Mouse (Mus musculus) CD4-positive, CD25-positive, alpha-beta regulatory T cell, adult 4 months (primary cell): Measurements from ENCODE around the gene Caps2. TPM values are rescaled to one million over a fixed set of nuclear protein-coding genes. Genes with fewer than 3 reads are reported as not detected.
"Not testable (repeated sequence)": the region's sequence is repeated elsewhere in the genome, so short reads cannot be mapped to it uniquely, and the experiment has no call there.

Experiments used
- ATAC-seq: one replicate; pipeline ENCODE4 v1.8.0; 2017
- polyA plus RNA-seq, 2 experiments: library from polyadenylated mRNA; unstranded; fragments of 100-300 nt; shearing (Covaris generic); gene quantifications; one replicate each; pipeline ENCODE4 v1.2.1; 2017

The Caps2 gene
- not detected for polyA plus RNA-seq

GRCm38 (mm10) chr10:112163168-112163766 lies at the start of gene Caps2:
Gene Caps2, plus strand, starts transcription at chr10:112163621.
- ATAC-seq, result no peak

DNA sequence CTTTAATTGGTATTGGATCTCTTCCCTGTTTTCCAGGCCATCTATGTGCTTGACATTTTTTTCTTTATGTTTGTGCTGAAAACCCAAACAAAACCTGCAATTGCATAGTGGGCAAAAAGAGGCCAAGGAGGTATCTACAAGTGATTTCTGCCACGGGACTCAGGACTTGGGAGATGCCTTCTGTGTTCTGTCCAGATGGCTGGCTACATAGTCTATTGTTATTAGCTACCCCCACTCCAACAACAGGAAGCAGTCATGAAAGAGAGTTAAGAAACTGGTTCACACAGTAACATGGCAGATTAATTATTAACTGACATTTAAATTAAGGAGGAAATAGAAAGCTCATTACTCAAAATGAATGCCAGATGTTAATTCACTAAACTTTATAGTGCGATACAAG lies 38.3 kb upstream of the Caps2 start:
- not testable (repeated sequence) for ATAC-seq

GRCm38 (mm10) chr10:112127682-112128230 lies 35.7 kb upstream of the Caps2 start:
- not testable (repeated sequence) for ATAC-seq

- ATAC-seq, result no peak
Measured at GRCm38 (mm10) chr10:112132194-112132593, 31.2 kb upstream of the Caps2 start.

DNA sequence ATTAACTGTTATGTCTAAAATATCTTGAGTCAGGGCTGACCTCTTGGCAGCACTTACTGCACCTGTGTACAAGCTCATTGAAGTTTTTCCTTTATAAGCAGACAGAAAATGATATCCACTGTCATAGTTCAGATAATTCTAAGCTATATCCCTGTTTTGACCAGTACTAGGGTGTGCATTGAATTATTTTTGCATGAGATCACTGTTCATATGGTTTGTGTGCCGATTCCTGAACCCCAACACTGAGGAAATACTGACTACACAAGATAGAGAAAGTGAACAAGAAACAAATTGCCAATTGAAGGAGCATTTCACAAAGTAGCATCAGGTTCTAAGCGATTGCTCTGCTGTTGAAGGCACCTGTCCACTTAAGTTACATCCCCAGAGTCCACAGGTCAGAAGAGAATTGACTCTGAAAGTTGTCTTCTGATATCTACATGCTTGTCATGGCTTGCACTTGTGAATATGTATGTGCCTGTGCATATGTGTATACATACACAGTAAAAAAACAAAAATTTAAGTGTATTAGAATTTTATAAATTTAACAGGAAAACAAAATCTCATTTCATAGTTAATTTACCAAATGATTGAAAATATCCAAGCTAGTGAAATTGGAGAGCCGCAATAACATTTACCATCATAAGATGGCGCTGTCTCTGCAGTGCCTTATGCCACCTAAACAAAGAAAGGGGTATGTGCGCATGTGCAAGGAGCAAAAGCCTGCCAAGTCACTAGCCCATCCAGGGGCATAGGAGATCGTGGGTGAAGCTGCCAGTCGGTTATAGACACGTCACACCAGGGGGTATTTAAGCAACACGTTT lies 25.2 kb upstream of the Caps2 start:
- no peak for ATAC-seq

GRCm38 (mm10) chr10:112138871-112139430 lies 24.5 kb upstream of the Caps2 start:
- ATAC-seq, result no peak

DNA sequence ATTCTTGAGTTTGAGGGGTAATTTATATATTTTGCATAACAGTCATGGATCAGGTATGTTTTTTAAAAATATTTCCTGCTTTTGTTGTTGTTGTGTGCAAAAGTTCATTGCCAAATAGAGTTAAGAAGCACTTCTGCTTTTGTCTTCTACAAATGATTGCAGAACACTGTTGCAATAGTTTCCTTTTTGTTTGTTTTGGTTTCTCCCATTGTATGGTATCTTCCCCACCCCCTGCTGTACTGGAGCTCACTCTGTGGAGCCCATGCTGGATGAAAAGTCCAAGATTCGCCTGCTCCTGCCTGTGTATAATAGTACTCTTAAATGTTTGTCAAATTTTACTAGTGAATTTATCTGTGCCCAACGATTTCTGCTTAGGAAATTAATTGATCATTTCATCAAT lies 23.6 kb upstream of the Caps2 start:
- ATAC-seq, result no peak

- peak; percentile 45 for ATAC-seq
Measured at GRCm38 (mm10) chr10:112159882-112160560, 3.4 kb upstream of the Caps2 start, which contains the start of gene Glipr1l3. Gene Glipr1l3, minus strand, starts transcription at chr10:112160327.

DNA sequence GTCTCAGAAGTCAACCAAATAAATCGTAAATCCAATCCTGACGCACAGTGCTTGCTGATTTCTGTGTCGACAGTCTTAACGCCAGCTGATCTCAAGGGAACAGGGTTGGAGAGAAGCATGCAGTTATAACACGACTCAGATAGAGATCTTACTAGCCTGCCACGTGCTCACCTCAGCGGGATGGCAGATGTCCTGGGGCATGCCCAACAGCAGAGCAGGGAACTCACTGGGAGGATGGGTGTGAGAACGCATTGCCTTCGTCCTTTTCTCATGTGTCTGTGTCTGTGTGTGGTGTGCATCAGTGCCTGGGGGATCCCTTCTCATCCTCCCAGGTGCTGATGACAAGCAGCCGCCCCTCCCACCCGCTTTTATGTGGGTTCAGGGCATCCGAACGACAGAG lies 13.6 kb downstream of the Caps2 start:
- not testable (repeated sequence) for ATAC-seq

- not testable (repeated sequence) for ATAC-seq
Measured at GRCm38 (mm10) chr10:112193919-112194318, 30.5 kb downstream of the Caps2 start.

- ATAC-seq, result no peak
Measured at GRCm38 (mm10) chr10:112203463-112203862, 40.0 kb downstream of the Caps2 start.

GRCm38 (mm10) chr10:112227073-112227472 lies 63.7 kb downstream of the Caps2 start:
- ATAC-seq, result no peak

DNA sequence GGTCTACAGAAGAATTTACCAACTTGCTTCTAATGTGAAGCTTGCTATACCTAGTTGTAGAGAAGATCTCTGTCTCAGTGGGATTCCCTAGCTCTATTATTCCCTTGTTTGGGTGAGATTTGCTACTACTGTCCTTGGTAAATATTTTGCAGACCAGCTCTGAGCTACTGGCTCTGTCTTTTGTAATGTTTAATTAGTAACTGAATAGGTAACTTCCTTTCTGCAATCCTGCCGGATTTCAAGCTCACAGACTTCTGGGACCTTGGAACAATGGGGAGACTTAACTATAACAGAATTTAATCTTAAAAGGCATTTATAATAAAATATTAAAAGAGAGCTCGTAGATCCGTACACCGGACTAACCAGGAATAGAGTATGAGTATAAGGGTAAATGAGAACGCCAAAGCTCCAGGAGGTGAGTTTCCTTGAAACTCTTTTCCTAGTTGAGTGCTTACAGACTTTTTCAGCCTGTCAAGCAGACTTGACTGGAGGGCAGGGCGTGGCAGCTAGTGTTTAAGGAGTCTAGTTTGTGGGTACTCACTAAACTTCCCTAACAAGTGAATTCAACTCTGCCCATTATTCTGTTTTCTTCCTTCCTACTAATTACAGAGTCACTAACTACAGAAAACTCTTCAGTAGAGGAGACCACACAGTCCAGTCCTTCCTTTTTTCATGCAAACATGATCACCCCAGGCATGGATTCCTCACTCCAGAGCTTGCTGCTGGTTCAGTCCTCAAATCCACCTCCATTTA lies 65.8 kb downstream of the Caps2 start:
- ATAC-seq, result not testable (repeated sequence)

GRCm38 (mm10) chr10:112232733-112233132 lies 69.3 kb downstream of the Caps2 start:
- not testable (repeated sequence) for ATAC-seq

DNA sequence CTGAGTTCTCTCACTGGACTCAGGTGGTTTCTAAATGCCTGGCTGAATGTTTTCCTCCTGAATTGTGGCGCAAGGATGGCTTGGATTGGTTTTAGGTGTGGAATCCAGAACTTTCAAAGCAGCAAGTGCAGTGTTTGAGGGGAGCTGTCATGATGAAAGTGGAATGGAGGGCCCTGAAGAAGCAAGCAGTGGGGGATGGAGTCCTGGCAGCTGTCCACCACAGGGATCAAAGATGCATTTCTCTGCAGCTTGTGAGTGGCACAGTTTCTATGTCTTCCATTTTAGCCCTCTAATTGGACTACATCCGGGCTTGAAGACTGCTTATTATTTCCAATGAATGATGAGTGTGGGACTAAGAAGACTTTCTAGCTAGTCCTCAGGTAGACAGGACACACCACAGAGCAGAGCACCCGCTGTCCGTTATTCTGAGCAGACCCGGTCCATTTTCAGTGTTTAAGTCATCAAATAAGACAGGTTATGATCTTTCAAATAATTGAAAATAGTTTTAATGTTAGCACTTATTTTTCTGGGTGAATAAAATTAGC lies 72.0 kb downstream of the Caps2 start:
- not testable (repeated sequence) for ATAC-seq

GRCm38 (mm10) chr10:112248273-112248672 lies 84.9 kb downstream of the Caps2 start:
- ATAC-seq, result no peak

GRCm38 (mm10) chr10:112263467-112263866 lies 100.0 kb downstream of the Caps2 start:
- no peak for ATAC-seq
